Mouse (Mus musculus): ENCODE measurements around the gene Nek2. TPM values are rescaled to one million over a fixed set of nuclear protein-coding genes. Genes with fewer than 3 reads are reported as not detected.
A peak's percentile ranks its signal among the peaks of the same experiment; 100 is the strongest.

Gene Nek2
- total and polyA plus RNA-seq, 2 experiments from 2014 or later = 2.5 to 2.6 TPM

DNA sequence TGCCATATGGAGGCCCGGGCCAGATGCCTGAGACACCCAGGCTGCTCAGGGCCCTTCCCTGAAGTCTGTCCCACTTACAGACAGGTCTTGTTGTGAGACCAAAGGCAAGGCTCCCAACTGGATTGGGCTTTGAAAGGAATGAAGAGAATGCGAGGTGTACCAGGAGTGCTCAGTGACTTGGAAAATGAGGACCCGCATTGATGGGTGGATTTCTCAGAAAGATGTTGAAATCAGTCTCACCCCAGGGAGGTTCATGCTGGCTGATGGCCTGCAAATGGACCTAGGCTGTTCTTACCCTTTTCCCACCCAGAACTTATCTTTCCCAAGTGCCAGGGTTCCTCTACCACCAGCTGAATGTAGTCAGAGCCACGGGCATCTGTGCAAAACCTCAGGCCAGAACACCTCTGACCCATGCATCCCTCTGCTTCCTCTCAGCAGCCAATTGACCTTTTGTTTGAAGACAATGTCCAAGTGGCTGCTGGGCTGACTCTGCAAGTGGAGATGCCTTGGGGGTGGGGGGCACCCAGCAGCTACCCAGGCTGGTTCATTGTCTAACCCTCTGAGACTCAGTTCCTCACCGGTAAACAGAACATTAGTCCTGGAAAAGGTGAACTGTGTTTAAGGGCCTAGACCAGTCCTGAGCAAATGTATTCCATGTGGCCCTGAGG is 15.2 kb downstream of the Nek2 start:
- DNase-seq (ENCODE audit: low spot score) = no peak
- no peaks in the 10 kb centered on the region for H3K4me1 ChIP-seq (ENCODE audit: insufficient read depth, low read length)
- H3K9me3 ChIP-seq (ENCODE audit: low read length) = no peaks in the 10 kb centered on the region
- no peak for ATAC-seq (ENCODE audit: low FRiP score)
- no peaks in the 10 kb centered on the region for H3K27me3 ChIP-seq (ENCODE audit: insufficient read depth, low read length)
- no peak overlapping the region for H3K4me3 ChIP-seq (ENCODE audit: low read depth, low read length)
- 65% methylated on average over 5 of the region's 5 CpGs for WGBS
- no peaks in the 10 kb centered on the region for H3K36me3 ChIP-seq (ENCODE audit: insufficient read depth, low read length)
- H3K27ac ChIP-seq (ENCODE audit: low read depth, low read length) = no peak overlapping the region
- no peak for TF ChIP-seq CTCF (IDR thresholded peaks at IDR 0.05)
- H3K9ac ChIP-seq (replicated peaks; ENCODE audit: low read length, poor library complexity, severe bottlenecking) = no peak overlapping the region
- no peak overlapping the region for H3K4me2 ChIP-seq (ENCODE audit: low read depth, low read length, poor library complexity, severe bottlenecking)

DNA sequence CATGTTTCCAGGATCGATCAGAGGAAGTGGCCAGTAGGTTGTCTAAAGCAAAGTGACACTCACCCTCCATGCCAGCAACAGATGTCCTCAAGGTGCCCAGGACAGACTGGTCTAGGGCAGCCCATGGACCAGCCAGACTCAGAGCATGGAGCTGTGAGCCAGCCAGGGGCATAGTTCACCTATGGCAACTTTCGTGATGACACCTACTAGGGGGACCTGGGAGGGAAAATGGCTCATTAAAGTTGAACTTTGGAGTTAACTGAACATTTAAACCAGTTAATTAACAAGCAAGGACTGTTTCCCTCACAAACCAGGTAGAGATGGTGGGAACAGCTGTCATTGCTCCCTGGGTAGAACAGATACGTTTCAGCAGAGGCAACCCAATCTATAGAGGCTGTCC is 16.4 kb downstream of the Nek2 start:
- DNase-seq (ENCODE audit: low spot score) (no peak), ATAC-seq (ENCODE audit: low FRiP score) (no peak)
- Histone ChIP-seq H3K9ac (replicated peaks; ENCODE audit: low read length, poor library complexity, severe bottlenecking) (no peak overlapping the region), H3K36me3 (ENCODE audit: insufficient read depth, low read length) (no peaks in the 10 kb centered on the region), H3K4me3 (ENCODE audit: low read depth, low read length) (no peak overlapping the region), H3K27ac (ENCODE audit: low read depth, low read length) (no peak overlapping the region), H3K4me1 (ENCODE audit: insufficient read depth, low read length) (no peaks in the 10 kb centered on the region), H3K27me3 (ENCODE audit: insufficient read depth, low read length) (no peaks in the 10 kb centered on the region), H3K4me2 (ENCODE audit: low read depth, low read length, poor library complexity, severe bottlenecking) (no peak overlapping the region), H3K9me3 (ENCODE audit: low read length) (no peaks in the 10 kb centered on the region)
- TF ChIP-seq CTCF (IDR thresholded peaks at IDR 0.05) = no peak
- WGBS = 93% methylated on average over 3 of the region's 3 CpGs

DNA sequence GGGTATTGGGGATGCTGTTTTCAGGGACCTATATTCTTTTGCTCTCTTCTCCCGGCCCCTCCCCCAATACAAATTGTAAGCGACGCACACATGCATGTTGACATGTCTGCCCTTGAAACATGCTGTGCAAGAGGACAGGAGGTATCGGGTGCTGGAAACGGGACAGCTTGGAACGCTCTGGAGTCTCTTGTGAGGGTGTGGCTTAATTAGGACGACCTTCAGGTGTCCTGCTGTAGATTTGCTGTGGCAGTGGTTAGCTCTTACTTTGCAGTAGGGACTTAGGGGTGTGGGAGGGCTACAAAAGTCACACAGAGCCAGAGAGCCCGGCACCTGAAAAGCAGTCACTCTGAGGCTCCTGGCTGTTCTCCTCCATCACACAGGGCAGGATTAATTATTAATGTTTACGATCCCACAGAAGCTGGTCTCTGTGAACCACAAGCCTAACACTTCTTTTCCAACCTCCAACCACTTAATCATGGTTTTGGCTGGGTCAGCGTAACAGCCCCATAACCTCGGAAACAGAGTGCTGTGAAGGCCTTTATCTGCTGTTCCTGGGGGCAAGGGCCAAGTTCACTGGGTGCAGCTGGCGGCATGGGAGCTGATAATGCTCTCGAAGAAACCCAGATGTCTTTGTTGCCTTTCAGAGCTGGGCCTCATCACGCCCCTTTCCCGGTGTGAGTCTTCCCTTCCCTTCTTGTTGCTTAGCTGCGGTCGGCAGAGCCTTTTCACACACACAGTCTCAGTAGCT is 17.9 kb downstream of the Nek2 start:
- TF ChIP-seq CTCF (IDR thresholded peaks at IDR 0.05) = no peak
- ATAC-seq (ENCODE audit: low FRiP score) = no peak

DNA sequence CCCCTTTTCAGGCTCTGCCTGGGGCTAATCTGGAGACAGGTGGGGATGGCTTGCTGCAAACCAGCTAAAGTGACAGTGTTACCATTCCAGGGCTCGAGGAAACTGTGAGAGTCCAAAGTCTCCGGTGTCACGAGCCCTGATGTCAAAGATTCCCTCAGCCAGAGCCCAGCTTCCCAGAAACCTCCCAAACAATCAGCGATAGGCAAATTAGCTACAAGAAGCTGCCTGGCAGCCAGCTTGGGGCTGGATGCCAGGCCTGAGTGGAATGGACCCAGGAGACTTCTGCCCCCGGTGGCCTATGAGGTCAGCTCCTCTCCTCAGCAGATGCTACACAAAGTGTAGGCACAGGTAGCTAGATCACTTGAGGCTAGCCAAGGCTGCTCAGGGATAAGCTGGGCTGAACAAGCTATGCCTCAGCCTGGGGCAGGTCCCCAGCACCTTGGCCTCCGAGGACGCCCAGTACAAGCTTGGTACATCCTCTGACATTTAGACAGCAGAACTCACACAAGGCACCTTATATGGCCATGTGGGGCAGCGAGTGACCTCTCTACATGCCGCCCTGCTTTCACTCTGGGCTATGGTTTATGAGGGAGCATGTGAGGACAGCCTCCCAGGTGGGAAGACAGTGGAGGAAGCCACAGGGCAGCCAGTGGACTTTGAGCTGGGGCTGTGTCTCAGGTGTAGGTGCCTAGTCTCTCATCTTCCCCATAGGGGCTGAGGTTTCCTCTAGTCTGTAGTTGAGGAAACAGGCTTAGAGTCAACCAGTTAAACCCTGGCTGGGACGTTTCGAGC is 19.7 kb downstream of the Nek2 start:
- Histone ChIP-seq H3K4me1 (ENCODE audit: insufficient read depth, low read length) (no peaks in the 10 kb centered on the region), H3K4me2 (ENCODE audit: low read depth, low read length, poor library complexity, severe bottlenecking) (no peak overlapping the region), H3K9me3 (ENCODE audit: low read length) (no peaks in the 10 kb centered on the region), H3K9ac (replicated peaks; ENCODE audit: low read length, poor library complexity, severe bottlenecking) (no peak overlapping the region), H3K36me3 (ENCODE audit: insufficient read depth, low read length) (no peaks in the 10 kb centered on the region), H3K27ac (ENCODE audit: low read depth, low read length) (no peak overlapping the region), H3K4me3 (ENCODE audit: low read depth, low read length) (no peak overlapping the region), H3K27me3 (ENCODE audit: insufficient read depth, low read length) (no peaks in the 10 kb centered on the region)
- ATAC-seq (ENCODE audit: low FRiP score) (no peak), DNase-seq (ENCODE audit: low spot score) (no peak)
- WGBS = 87% methylated on average over 11 of the region's 11 CpGs
- no peak for TF ChIP-seq CTCF (IDR thresholded peaks at IDR 0.05)

More for the DNA sequence above, 17.9 kb downstream of the Nek2 start:
- no peak overlapping the region for H3K9ac ChIP-seq (replicated peaks; ENCODE audit: low read length, poor library complexity, severe bottlenecking)
- H3K4me3 ChIP-seq (ENCODE audit: low read depth, low read length) = no peak overlapping the region
- H3K36me3 ChIP-seq (ENCODE audit: insufficient read depth, low read length) = no peaks in the 10 kb centered on the region
- peak; percentile 27 for DNase-seq (ENCODE audit: low spot score)
- no peaks in the 10 kb centered on the region for H3K9me3 ChIP-seq (ENCODE audit: low read length)
- H3K27ac ChIP-seq (ENCODE audit: low read depth, low read length) = no peak overlapping the region
- no peaks in the 10 kb centered on the region for H3K27me3 ChIP-seq (ENCODE audit: insufficient read depth, low read length)
- H3K4me2 ChIP-seq (ENCODE audit: low read depth, low read length, poor library complexity, severe bottlenecking) = no peak overlapping the region
- WGBS = 45% methylated on average over 17 of the region's 17 CpGs
- H3K4me1 ChIP-seq (ENCODE audit: insufficient read depth, low read length) = no peaks in the 10 kb centered on the region

DNA sequence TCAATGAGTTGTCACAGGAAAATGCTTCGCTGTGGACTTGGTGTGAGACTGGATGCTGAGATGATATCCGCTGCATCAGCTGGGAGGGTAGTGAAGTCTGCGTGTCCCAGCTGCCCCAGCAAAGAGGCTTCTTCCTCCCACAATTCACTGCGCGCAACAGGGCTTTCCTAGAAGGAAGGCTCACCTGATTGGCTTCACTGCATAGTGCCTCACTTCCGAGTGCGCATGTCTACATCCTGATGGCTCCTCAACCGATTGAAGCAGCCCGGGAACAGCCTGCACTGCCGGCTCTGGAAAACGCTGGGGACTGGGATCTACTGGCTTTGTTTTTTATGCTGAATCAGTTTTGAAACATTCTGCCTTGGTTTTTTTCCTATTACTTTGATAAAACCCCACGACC is 21.0 kb downstream of the Nek2 start:
- DNase-seq (ENCODE audit: low spot score) (no peak), ATAC-seq (ENCODE audit: low FRiP score) (no peak)
- Histone ChIP-seq H3K4me1 (ENCODE audit: insufficient read depth, low read length) (no peaks in the 10 kb centered on the region), H3K36me3 (ENCODE audit: insufficient read depth, low read length) (no peaks in the 10 kb centered on the region), H3K9me3 (ENCODE audit: low read length) (no peaks in the 10 kb centered on the region), H3K27me3 (ENCODE audit: insufficient read depth, low read length) (no peaks in the 10 kb centered on the region), H3K27ac (ENCODE audit: low read depth, low read length) (no peak overlapping the region), H3K4me2 (ENCODE audit: low read depth, low read length, poor library complexity, severe bottlenecking) (no peak overlapping the region), H3K9ac (replicated peaks; ENCODE audit: low read length, poor library complexity, severe bottlenecking) (no peak overlapping the region), H3K4me3 (ENCODE audit: low read depth, low read length) (no peak overlapping the region)
- no peak for TF ChIP-seq CTCF (IDR thresholded peaks at IDR 0.05)
- 89% methylated on average over 12 of the region's 12 CpGs for WGBS

DNA sequence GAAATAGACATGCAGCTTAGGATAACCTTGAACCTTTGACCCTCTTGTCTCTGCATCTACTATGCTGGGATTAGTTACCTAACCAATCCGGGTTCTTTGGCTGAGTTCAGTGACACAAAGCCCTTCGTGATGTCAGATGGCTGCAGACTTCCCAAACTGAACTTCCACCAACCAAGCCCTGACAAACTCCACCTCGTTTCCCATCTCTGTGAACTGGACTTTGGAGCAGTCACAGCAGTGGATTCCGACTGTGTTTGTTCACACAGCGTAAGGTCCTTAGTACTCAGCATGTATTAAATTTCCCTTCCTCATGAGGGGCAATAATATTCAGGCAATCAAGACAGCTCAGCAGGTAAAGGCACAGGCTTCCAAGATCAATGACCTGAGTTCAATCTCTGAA is 25.4 kb downstream of the Nek2 start:
- Histone ChIP-seq H3K4me2 (ENCODE audit: low read depth, low read length, poor library complexity, severe bottlenecking) (no peak overlapping the region), H3K27ac (ENCODE audit: low read depth, low read length) (no peak overlapping the region), H3K9me3 (ENCODE audit: low read length) (no peaks in the 10 kb centered on the region), H3K36me3 (ENCODE audit: insufficient read depth, low read length) (no peaks in the 10 kb centered on the region), H3K4me3 (ENCODE audit: low read depth, low read length) (no peak overlapping the region), H3K9ac (replicated peaks; ENCODE audit: low read length, poor library complexity, severe bottlenecking) (no peak overlapping the region), H3K27me3 (ENCODE audit: insufficient read depth, low read length) (no peaks in the 10 kb centered on the region), H3K4me1 (ENCODE audit: insufficient read depth, low read length) (no peaks in the 10 kb centered on the region)
- ATAC-seq (ENCODE audit: low FRiP score) (no peak), DNase-seq (ENCODE audit: low spot score) (no peak)
- no peak for TF ChIP-seq CTCF (IDR thresholded peaks at IDR 0.05)
- WGBS = 72% methylated on average over 5 of the region's 5 CpGs
